Mouse (Mus musculus) brain, embryonic 18.5 days (tissue): ENCODE data around the gene Ahnak.
"Not testable (repeated sequence)": the region's sequence is repeated elsewhere in the genome, so short reads cannot be mapped to it uniquely, and the experiment has no call there.

Source experiments
- DNase-seq: peaks from one replicate; pipeline ENCODE4 v3.0.0-alpha.2; 2012; ENCODE audit warnings: low read depth, low spot score

The Ahnak gene

DNA sequence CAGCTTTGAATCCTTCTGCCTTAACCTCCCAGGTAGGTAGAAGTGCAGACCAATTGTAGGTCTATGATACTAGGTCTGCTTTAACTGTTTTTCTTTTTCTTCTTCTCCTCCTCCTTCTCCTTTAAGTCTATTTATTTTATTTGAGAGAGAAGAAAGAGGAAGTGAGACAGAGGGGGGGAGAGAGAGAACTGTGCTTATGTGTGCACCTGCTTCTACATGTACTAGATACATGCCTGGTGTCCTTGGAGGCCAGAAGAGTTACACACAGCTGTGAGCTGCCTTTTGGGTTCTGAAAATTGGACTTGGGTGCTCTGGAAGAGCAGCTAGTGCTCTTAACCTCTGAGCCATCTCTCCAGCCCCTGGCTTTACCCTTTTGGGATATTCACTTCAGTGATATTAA, 52.0 kb downstream of the Ahnak start:
- DNase-seq = no peak

- DNase-seq = no peak
Observed at GRCm38 (mm10) chr19:9043123-9043522, 54.0 kb downstream of the Ahnak start.

DNA sequence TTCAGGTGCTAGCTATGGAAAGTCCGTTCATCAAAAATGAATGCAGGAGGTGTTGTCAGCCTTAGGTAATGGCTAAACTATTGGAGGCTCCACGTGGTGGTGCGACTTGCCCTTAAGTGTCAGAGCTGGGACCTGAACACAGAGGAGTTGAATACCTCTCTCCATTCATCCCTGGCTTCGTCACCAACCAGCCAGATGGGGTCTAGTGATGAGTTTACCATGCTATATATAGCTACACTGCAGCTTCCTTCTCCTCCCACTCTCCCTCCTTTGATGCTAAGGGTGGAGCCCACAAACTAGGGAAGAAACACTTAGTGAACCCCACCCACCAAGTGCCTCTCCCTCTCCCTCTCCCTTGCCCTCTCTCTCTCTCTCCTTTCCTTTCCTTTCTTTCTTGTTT, 55.2 kb downstream of the Ahnak start:
- no peak for DNase-seq

DNA sequence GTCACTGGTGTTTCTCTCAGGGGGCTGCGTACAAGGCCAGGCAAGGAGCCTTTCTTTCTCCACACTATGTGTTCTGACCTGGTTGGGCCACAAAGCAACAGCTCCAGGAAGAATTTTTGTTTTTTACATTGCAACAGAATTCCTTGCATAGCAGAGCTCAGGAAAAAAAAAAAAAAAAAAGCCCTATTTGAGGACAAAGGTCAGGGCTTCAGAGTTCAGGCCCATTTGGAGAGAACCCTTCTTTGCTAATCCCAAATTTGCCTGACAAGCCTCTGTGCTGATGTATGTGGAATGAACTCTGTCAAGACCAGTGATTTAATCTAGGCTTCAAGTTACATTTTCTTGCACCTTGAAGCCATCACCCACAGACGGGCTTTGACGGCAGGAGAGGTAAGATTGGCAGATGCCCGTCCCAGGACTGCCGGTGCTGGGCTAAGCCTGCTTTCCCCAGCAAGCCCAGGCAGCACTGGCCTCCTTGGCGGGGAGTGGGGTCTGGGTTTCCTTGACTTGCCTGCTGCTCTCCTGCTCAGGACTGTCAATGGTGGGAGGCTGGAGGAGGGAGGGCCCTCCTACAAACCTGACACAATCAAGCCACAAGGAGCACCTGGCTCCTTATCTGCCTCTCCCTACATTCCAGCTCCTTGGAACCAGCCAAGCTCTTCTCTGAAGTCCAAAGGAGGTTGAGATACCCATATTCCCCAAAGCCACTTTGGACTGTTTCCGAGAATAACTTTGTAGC, 58.3 kb downstream of the Ahnak start:
- DNase-seq = no peak

GRCm38 (mm10) chr19:9047946-9048387, 58.9 kb downstream of the Ahnak start:
- DNase-seq = no peak

DNA sequence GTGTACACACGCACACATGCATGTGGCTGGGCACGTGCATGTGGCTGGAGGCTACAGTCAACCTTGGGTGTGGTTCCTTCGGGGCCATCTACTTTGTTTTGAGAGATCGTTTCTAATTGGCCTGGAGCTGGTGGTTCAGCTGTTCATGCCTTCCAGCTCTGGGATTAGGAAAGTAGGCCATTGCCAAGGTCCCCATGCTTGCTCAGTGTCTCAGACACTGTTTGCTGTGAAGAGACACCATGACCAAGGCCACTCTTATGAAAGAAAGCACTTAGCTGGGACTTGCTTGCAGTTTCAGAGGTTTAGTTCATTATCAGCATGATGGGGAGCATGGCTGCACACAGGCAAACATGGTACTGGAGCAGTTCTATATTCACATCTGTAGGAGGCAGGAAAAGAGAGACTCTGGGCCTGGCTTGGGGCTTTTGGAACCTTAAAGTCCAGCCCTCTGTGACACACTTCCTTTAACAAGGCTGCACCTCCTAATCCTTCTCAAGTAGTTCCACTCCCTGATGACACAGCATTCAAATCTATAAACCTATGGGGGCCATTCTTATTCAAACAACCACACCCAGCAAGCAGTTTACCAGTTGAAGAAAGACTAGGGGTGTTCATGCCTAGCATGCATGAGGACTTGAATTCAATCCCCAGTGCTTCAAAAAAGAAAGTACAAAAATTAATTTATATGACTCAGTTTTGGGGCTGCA, 60.0 kb downstream of the Ahnak start:
- DNase-seq = no peak

- no peak for DNase-seq
Observed at GRCm38 (mm10) chr19:9050294-9051229, 61.5 kb downstream of the Ahnak start.

DNA sequence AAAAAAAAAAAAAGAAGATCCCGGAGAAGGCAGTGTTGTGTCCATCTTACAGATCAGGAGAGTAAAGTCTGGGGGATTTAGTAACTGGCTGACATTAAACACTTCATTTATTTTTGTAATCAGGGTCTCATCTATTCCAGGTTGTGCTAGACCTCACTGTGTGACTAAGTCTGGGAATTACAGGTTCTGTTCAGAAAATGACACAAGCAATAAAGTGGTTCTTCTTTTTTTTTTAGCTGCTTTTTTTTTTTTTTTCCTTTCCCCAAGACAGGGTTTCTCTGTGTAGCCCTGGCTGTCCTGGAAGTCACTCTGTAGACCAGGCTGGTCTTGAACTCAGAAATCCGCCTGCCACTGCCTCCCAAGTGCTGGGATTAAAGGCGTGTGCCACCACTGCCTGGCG, 62.9 kb downstream of the Ahnak start:
- DNase-seq = not testable (repeated sequence)

- no peak for DNase-seq
Observed at GRCm38 (mm10) chr19:9052803-9053431, 63.8 kb downstream of the Ahnak start.

DNA sequence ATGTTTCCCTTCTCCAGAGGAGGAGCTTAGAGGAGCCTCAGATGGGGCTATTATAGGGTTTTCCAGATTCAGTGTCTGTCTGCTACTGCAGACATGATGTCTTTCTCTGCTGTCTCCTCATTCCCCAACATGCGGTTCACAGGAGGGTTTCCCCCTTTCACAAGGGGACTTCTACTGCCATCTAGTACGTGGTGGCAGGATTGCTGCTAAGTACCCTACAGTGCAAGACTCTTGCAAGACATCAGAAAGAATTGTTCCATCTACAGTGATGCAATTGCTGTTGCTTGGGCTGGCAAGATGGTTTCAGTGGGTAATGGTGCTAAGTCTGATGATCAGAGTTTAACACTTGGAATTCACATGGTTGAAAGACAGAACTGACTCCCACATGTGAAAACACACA, 66.1 kb downstream of the Ahnak start:
- DNase-seq = no peak

GRCm38 (mm10) chr19:9055703-9056355, 66.7 kb downstream of the Ahnak start:
- no peak for DNase-seq

DNA sequence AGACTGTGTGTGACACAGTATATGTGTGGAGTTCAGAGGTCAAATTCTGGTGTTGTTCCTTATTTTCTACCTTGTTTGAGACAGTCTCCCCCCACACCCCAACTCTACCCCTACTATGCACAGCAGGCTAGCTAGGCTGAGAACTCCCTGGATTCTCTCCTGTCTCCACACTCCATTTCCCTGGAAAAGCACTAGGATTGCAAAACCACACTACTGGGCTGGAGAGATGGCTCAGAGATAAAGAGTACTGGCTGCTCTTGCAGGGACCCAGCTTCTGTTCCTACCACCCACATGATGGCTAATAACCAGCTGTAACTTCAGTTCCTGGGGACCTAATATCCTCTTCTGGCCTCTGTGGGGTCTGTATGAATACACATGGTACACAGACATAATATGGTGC, 68.6 kb downstream of the Ahnak start:
- DNase-seq = no peak

- DNase-seq = no peak
Observed at GRCm38 (mm10) chr19:9058331-9058884, 69.3 kb downstream of the Ahnak start.

DNA sequence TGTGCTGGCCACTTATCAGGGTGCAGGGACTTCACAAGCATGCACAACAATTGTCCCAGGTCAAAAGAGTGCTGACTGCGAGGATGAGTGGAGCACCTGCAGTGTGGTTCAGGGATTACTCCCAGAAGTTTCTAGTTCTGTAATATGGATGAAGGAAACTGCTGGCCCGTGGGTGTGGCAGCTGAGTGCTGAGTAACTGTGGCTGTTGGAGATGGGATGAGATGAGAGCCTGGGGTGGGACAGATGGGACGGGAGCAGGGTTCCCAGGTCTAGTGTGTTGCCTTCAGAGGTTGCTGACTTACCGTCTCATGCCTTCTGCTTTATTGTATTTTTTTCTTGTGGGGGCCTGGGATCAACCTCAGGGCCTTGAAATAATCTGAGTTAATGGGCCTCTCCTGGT, 69.9 kb downstream of the Ahnak start:
- no peak for DNase-seq

DNA sequence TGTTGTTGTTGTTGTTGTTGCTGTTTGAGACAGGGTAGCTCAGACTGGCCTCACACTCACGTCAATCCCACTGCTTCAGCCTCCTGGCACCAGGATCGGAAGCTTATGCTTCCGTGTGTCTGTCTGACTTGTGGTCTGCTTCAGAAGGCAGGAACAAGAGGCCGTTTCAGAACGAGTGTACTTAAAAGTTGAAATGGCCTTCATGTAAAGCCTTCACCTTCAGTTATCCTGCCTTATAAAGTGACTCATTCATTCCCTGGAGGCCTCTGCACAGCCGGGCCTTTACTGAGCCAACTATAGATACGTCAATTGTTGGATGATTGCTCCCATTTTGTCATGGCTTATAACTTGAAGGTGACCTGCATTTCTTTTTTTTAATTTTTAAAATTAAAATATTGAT, 70.3 kb downstream of the Ahnak start:
- DNase-seq = no peak

DNA sequence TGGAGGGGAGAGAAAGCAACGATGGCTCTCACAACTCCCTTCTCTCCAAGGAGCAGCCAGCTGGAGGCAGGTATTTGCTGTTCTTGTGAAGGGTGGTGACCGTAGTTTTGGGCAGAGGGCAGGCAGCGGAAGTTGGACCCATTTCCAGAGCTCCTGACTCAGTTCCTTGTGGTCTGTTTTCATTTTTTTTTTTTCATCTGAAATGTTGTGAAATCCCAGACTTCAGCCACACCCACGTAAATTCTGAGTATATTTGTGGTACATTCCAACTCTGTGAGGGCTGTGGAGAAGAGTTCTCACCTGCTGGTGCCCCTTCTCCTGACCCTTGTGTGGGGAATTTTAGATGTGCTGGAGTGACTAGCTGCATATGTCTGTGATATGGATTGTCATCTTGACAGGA, 71.0 kb downstream of the Ahnak start:
- DNase-seq = no peak

GRCm38 (mm10) chr19:9061221-9061893, 72.3 kb downstream of the Ahnak start:
- no peak for DNase-seq

DNA sequence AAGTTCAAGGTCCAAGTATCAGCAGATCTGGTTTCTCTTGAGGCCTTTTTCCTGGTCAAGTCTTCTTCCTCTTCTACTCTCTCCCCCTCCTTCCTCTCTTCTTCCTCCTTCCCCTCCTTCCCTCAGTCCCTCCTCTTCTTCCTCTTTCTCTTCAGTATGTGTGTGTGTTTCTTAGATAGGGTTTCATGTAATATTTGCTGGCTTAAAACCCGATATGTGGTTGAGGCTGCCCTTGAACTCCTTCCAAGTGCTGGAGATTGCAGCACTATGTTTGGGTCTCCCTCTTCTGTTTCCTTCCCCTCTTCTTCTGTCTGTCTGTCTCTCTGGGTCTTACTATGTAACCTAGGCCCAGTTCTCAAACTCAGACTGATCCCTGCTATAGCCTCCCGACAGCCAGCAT, 73.7 kb downstream of the Ahnak start:
- DNase-seq = no peak

DNA sequence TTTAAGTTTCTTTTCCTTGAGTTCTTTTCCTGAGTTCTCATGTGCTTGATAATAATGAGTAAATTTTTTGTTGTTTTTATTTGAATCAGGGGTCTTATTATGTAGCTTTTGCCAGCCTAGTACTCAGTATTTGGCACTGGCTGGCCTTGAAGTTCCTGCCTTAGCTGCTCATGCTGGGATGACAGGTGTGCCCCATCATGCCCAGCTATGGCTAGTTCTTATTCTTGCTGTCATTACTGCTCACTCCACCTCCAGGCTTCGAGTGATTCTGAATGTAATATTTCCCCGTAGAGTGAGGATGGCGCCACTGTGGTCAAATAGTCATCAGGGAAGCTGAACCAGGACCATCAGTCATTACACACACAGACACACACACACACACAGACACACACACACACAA, 74.7 kb downstream of the Ahnak start:
- DNase-seq = no peak
